Comparison of ENCODE assay signal across 20 mouse cellular contexts in genomic region chr1:135676247-135676646, GRCm38 (mm10). TPM values are rescaled to one million over a fixed set of nuclear protein-coding genes. Genes with fewer than 3 reads are reported as not detected.
DNase-seq lines count a peak whose midpoint lies in the region; ATAC-seq and TF ChIP-seq lines count a peak whose summit lies in the region.
"Had no signal": no experiment of that assay in that cellular context is flagged by ENCODE, and none has a peak within 500 bp of the region (broad histone marks: within the 10 kb centered on the region; RNA-seq: fewer than 3 reads in every experiment).

No protein-coding gene starts in this region.

- no peak for TF ChIP-seq EP300 in lung, postnatal 0 days (IDR thresholded peaks at IDR 0.05)

- DNase-seq in ES-E14 (ENCODE audit: low read depth, low spot score) = no peak
- DNase-seq in cerebellum, postnatal 25 days = no peak
- no peak for DNase-seq in lung, postnatal 0 days (ENCODE audit: low spot score)
- DNase-seq: adrenal gland, postnatal 10 days; cerebellum, adult 11-12 months; cerebellum, adult 9-10 months; embryo, embryonic 11 days; gastrocnemius, adult 2 months; gastrocnemius, postnatal 25 days; heart, postnatal 10 days; heart, postnatal 4 days; kidney, adult 2 months had no signal

- no peak for TF ChIP-seq CTCF in E14TG2a.4 (conservative IDR thresholded peaks at IDR 0.05; ENCODE audit: low read length)
- no peak for TF ChIP-seq CTCF in lung, postnatal 0 days (IDR thresholded peaks at IDR 0.05)

- peak overlapping the region; percentile 55 for H3K27ac ChIP-seq in hindbrain, embryonic 12.5 days
- no peak overlapping the region for H3K27ac ChIP-seq in hindbrain, embryonic 16.5 days (ENCODE audit: low read depth, low read length)
- peak overlapping the region; percentile 83 for H3K27ac ChIP-seq in ES-E14 (ENCODE audit: insufficient read depth, low read depth, low read length, poor library complexity, severe bottlenecking)
- H3K27ac ChIP-seq in lung, postnatal 0 days (ENCODE audit: low read length) = no peak overlapping the region
- H3K27ac ChIP-seq: embryonic facial prominence, embryonic 15.5 days had no signal

- no peak overlapping the region for H3K4me3 ChIP-seq in hindbrain, embryonic 12.5 days
- H3K4me3 ChIP-seq in hindbrain, embryonic 16.5 days (ENCODE audit: low read length) = no peak overlapping the region
- H3K4me3 ChIP-seq in E14TG2a.4 (replicated peaks; ENCODE audit: low read length) = peak overlapping the region; percentile 39; the same call in 1 of the 2 replicates
- no peak overlapping the region for H3K4me3 ChIP-seq in ES-E14 (ENCODE audit: insufficient read depth in 1 of 2, low read depth in 1 of 2, low read length in 2 of 2, poor library complexity in 1 of 2, severe bottlenecking in 1 of 2)
- no peak overlapping the region for H3K4me3 ChIP-seq in lung, postnatal 0 days (ENCODE audit: low read depth, low read length)
- H3K4me3 ChIP-seq: embryonic facial prominence, embryonic 15.5 days; erythroblast, embryonic 14.5 days; forebrain, embryonic 10.5 days; gastrocnemius, adult 2 months had no signal

- in situ Hi-C loops in ES-E14 (cut with MboI; ENCODE audit: low sequenced_read_pairs in 2 of 2, unreplicated experiment in 2 of 2) = no loop called here

- H3K4me1 ChIP-seq in hindbrain, embryonic 12.5 days = peaks cover 35% of the 10 kb centered on the region
- peaks cover 8% of the 10 kb centered on the region; the same call in 1 of the 2 replicates for H3K4me1 ChIP-seq in hindbrain, embryonic 16.5 days (ENCODE audit: control insufficient read depth, insufficient read depth, low read depth, low read length)
- H3K4me1 ChIP-seq in E14TG2a.4 (replicated peaks; ENCODE audit: low read depth, low read length) = peaks cover 74% of the 10 kb centered on the region
- H3K4me1 ChIP-seq in ES-E14 (ENCODE audit: control insufficient read depth in 2 of 2, insufficient read depth in 2 of 2, low read length in 2 of 2, poor library complexity in 1 of 2) = peaks cover 8 to 23% of the 10 kb centered on the region in 2 experiments
- H3K4me1 ChIP-seq in lung, postnatal 0 days (ENCODE audit: insufficient read depth, low read depth, low read length) = no peaks in the 10 kb centered on the region; the same call in 1 of the 2 replicates

- 89% methylated on average over 10 of the region's 10 CpGs for WGBS in hindbrain, embryonic 12.5 days
- WGBS in hindbrain, embryonic 16.5 days = 83% methylated on average over 10 of the region's 10 CpGs
- 83% methylated on average over 10 of the region's 10 CpGs for WGBS in lung, postnatal 0 days

- no peak for ATAC-seq in hindbrain, embryonic 12.5 days (ENCODE audit: low FRiP score)
- no peak for ATAC-seq in hindbrain, embryonic 16.5 days
- ATAC-seq in lung, postnatal 0 days = no peak
- ATAC-seq: forebrain, embryonic 14.5 days; intestine, embryonic 16.5 days had no signal

- H3K36me3 ChIP-seq in hindbrain, embryonic 12.5 days = no peaks in the 10 kb centered on the region
- no peaks in the 10 kb centered on the region for H3K36me3 ChIP-seq in hindbrain, embryonic 16.5 days (ENCODE audit: control insufficient read depth, insufficient read depth, low read length)
- H3K36me3 ChIP-seq in E14TG2a.4 (ENCODE audit: insufficient read depth, low read length) (no peaks in the 10 kb centered on the region), ES-E14 (ENCODE audit: control insufficient read depth, insufficient read depth, low read length, poor library complexity, severe bottlenecking) (no peaks in the 10 kb centered on the region)
- H3K36me3 ChIP-seq in lung, postnatal 0 days (ENCODE audit: insufficient read depth, low read length) = no peaks in the 10 kb centered on the region
- H3K36me3 ChIP-seq: embryonic facial prominence, embryonic 15.5 days; forebrain, embryonic 10.5 days had no signal

- no peak overlapping the region for H3K9ac ChIP-seq in hindbrain, embryonic 12.5 days
- H3K9ac ChIP-seq in hindbrain, embryonic 16.5 days (ENCODE audit: low read depth, low read length) = no peak overlapping the region
- no peak overlapping the region for H3K9ac ChIP-seq in ES-E14 (ENCODE audit: insufficient read depth, low read depth, low read length, poor library complexity, severe bottlenecking)
- no peak overlapping the region for H3K9ac ChIP-seq in lung, postnatal 0 days (replicated peaks; ENCODE audit: low read depth)
- H3K9ac ChIP-seq: embryonic facial prominence, embryonic 15.5 days had no signal

- H3K4me2 ChIP-seq in hindbrain, embryonic 12.5 days (replicated peaks) = no peak overlapping the region
- no peak overlapping the region for H3K4me2 ChIP-seq in hindbrain, embryonic 16.5 days (ENCODE audit: low read length)
- no peak overlapping the region for H3K4me2 ChIP-seq in lung, postnatal 0 days (replicated peaks; ENCODE audit: low read depth, low read length)
- H3K4me2 ChIP-seq: embryonic facial prominence, embryonic 15.5 days had no signal

- H3K27me3 ChIP-seq in hindbrain, embryonic 12.5 days = no peaks in the 10 kb centered on the region; the same call in 1 of the 2 replicates
- H3K27me3 ChIP-seq in hindbrain, embryonic 16.5 days (replicated peaks; ENCODE audit: control insufficient read depth, insufficient read depth, low read length) = no peaks in the 10 kb centered on the region
- H3K27me3 ChIP-seq in E14TG2a.4 (ENCODE audit: insufficient read depth, low read length) = peaks cover 42% of the 10 kb centered on the region
- no peaks in the 10 kb centered on the region for H3K27me3 ChIP-seq in lung, postnatal 0 days (replicated peaks; ENCODE audit: insufficient read depth, low read length)
- H3K27me3 ChIP-seq: embryonic facial prominence, embryonic 15.5 days had no signal

- no peaks in the 10 kb centered on the region for H3K9me3 ChIP-seq in hindbrain, embryonic 12.5 days (replicated peaks)
- no peaks in the 10 kb centered on the region for H3K9me3 ChIP-seq in hindbrain, embryonic 16.5 days (ENCODE audit: control insufficient read depth, low read length)
- H3K9me3 ChIP-seq in E14TG2a.4 (ENCODE audit: low read length) = no peaks in the 10 kb centered on the region
- no peaks in the 10 kb centered on the region for H3K9me3 ChIP-seq in ES-E14 (ENCODE audit: control insufficient read depth, insufficient read depth, low read depth, low read length)
- no peaks in the 10 kb centered on the region for H3K9me3 ChIP-seq in lung, postnatal 0 days (ENCODE audit: low read length)
- H3K9me3 ChIP-seq: embryonic facial prominence, embryonic 15.5 days; forebrain, embryonic 10.5 days had no signal

TF ChIP-seq in ES-E14, 5 proteins besides CTCF, POLR2A, EP300 and RAD21:
- TF ChIP-seq ZC3H11A (IDR thresholded peaks at IDR 0.05; ENCODE audit: borderline replicate concordance, low read depth, low read length) (no peak), HCFC1 (IDR thresholded peaks at IDR 0.05; ENCODE audit: borderline replicate concordance, insufficient read depth, low read length) (no peak), MAFK (IDR thresholded peaks at IDR 0.05; ENCODE audit: insufficient read depth, low read depth, low read length) (no peak), CHD2 (IDR thresholded peaks at IDR 0.05; ENCODE audit: low read depth, low read length) (no peak), ZNF384 (IDR thresholded peaks at IDR 0.05; ENCODE audit: low read depth, low read length) (no peak)

RNA-seq across cellular contexts. Expression of gene Csrp1, which starts 43.6 kb away (rescaled TPM):
- 47.7 and 54.1 TPM in 2 replicates for polyA plus RNA-seq in hindbrain, embryonic 12.5 days (2016; fragmentation: Nextera tagmentation; extraction: Ambion mirVana)
- 20.6 and 23.7 TPM in 2 replicates for polyA plus RNA-seq in hindbrain, embryonic 16.5 days (2015; fragmentation: Nextera tagmentation; extraction: Ambion mirVana)
- 91.6 and 131 TPM in 2 replicates for total RNA-seq in ES-E14 (2012; rRNA removed)
- 449 and 545 TPM in 2 replicates for polyA plus RNA-seq in lung, postnatal 0 days (2015; fragmentation: Nextera tagmentation; extraction: Ambion mirVana)

Comparison
In these comparisons a context has a peak if more than half of its experiments do, and no peak if none do; other contexts are left out.
1. H3K27ac ChIP-seq: peak in hindbrain, embryonic 12.5 days (single experiment) and ES-E14 (single experiment); none in hindbrain, embryonic 16.5 days (single experiment) and lung, postnatal 0 days (single experiment).